Mouse (Mus musculus) layer of hippocampus, adult 18-20 months (tissue): ENCODE results near the gene Sgf29. TPM values are rescaled to one million over a fixed set of nuclear protein-coding genes. Genes with fewer than 3 reads are reported as not detected.
"Not testable (repeated sequence)": the region's sequence is repeated elsewhere in the genome, so short reads cannot be mapped to it uniquely, and the experiment has no call there.

Source experiments
- DNase-seq, 2 experiments: peaks; one replicate each; pipeline ENCODE4 v3.0.0; 2022; ENCODE audit warnings: low spot score in 2 of 2
- total RNA-seq, 2 experiments: library from RNA; stranded (reverse); gene quantifications; 2 replicates each; pipeline ENCODE4 v1.2.3; 2021

Sgf29 gene
- total RNA-seq, 2 experiments from 2014 or later, result 26.1 to 33.5 TPM

- DNase-seq, result no peak
Measured at GRCm38 (mm10) chr7:126678545-126679341, 29.6 kb downstream of the Sgf29 start.

DNA sequence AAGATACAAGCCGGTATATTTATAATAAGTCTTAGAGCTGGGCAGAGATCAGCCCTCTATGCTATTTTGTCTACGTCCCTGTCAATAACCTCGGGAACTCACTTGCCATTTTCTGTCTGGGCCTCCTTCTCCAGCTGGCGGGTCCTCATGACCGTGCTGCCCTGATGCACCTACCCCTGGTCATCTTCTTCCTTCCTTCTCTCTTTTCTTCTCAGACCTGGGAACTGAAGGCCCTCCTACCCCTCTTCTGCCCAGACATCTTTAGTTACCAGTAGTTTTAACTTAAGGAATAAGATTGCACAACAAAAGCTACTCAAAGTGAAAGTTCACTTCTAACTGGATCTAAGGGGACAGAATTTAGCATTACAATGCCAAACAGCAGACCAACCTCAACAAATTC is 30.6 kb downstream of the Sgf29 start:
- DNase-seq, result no peak

GRCm38 (mm10) chr7:126681221-126681620 is 32.1 kb downstream of the Sgf29 start:
- DNase-seq, result no peak

DNA sequence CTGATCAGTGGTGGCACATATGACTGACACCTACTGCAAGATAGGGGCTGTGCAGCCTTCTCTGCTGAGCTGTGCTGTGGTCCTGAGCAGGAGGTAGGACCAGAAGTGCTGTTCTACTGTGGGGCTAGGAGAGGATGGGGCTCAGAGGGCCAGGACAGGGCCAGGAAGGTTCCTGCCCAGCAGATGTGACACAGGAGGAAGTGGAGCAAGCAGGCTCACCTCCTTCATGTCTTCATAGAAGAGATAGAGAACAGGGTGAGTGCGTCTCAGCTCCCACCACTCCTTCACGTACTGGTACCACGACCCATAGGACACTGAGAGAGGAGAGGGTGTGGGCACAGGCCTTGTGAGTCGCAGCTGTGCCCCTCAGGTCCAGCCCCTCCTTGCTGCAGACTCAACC is 39.0 kb downstream of the Sgf29 start:
- DNase-seq, result not testable (repeated sequence)

GRCm38 (mm10) chr7:126689021-126689420 is 39.9 kb downstream of the Sgf29 start:
- DNase-seq, result no peak

DNA sequence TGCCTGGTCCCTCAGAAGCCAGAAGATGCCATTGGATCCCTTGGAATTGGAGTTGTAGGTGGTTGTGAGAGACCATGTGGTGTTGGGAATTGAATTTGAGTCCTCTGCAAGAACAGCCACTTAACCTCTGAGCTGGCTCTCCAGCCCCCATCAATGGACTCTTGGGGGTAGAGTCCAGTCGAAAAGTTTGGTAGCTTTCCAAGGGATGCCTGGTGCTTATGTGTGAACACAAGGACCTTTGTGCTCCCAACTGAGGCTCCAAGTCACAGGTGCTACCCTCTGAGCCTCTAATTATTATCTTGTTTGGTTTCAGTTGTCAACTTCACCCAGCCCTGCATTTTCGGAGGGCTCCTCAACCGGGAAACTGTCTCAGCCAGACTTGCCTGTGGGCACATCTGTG is 41.6 kb downstream of the Sgf29 start:
- no peak for DNase-seq

DNA sequence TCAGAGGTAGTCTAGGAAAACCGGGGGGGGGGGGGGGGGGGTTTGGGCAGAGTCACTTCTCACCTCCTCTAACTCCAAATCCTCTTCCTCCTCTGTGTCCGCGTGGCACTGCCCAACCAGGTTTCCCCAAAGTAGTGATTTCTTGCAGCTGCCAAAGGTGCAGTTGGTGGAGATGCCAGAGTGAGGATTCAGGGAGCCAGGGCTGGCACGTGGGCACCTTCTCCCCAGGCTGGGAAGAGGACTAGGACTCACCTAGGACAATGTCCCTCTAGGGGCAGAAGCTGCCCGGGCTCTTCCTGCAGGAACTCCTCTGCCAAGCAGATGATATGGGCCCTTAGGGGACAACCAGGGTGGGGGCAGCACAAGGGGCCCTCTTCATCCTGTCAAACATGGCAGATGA is 42.6 kb downstream of the Sgf29 start:
- no peak for DNase-seq

GRCm38 (mm10) chr7:126692426-126692825 is 43.3 kb downstream of the Sgf29 start:
- no peak for DNase-seq

DNA sequence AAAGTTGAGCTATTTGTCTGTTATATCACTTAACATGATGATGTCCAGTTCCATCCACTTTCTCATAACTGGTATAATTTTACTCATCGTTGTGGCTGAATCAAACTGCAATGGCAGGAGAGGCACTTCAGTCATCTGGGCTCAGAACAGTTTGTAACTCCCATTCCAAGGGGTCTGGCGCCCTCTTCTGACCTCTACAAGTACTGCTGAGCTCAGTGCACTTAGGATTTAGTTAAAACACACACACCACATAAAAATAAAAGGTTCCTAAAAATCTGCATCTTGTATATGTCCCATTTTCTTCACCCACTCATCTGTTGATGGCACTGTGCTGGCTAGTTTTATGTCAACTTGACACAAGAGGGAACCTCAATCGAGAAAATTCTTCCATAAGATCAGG is 44.1 kb downstream of the Sgf29 start:
- DNase-seq, result peak; percentile 64 to 90

- no peak for DNase-seq
Measured at GRCm38 (mm10) chr7:126693781-126694180, 44.7 kb downstream of the Sgf29 start.

- peak in 1 of 2 experiments; percentile 16 for DNase-seq
Measured at GRCm38 (mm10) chr7:126694441-126695051, 45.4 kb downstream of the Sgf29 start.

DNA sequence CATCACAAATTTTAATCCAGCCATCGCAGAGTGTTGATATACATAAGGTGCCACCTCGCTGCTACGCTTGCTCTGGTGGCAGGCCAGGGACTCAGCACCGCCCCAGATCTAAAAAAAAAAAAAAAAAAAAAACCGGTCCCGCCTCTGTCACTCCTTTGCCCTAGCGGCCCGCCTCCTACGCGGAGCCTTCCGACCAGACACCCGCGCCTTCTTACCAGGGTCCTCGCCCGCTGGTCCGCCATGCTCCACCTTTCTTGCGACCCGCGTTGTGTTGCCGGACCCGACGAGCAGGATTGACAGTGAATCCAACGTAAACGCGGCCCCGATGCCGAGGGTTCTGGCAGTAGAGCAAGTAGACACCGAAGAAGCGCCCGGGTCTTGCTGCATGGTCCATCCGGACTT is 46.1 kb downstream of the Sgf29 start, which contains the start of gene Bola2:
Bola2 (plus strand) TSS at position 192 of the 402 bp plus-strand sequence.
- DNase-seq, result no peak

DNA sequence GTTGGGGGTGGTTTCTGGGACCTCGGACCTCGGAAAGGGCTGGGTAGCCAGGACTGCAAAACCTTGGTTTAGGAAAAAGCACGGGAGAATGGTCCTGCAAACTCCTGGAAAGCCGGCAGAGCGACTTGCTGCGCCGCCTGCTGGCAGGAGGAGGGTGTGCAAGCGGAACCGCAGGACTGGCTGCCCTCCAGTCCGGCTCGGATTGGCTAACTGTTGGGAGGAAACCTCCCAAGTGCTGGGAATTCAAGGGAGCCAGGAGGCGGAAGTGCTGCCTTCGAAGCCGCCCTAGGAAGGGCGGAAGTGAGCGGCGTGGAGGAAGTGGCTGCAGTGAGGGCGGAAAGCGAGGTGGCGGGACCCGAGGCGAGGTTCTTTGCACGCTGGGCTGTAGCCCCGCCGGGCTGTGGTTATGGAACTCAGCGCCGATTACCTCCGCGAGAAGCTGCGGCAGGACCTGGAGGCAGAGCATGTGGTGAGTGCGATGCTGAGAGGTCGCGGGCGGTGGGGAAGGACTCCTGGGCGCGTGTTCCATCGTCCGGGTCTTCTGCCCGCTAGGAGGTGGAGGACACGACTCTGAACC is 46.6 kb downstream of the Sgf29 start, which contains the start of gene Slx1b:
Slx1b (minus strand) TSS at position 154 of the 577 bp plus-strand sequence.
- DNase-seq, result peak; percentile 95 to 97

DNA sequence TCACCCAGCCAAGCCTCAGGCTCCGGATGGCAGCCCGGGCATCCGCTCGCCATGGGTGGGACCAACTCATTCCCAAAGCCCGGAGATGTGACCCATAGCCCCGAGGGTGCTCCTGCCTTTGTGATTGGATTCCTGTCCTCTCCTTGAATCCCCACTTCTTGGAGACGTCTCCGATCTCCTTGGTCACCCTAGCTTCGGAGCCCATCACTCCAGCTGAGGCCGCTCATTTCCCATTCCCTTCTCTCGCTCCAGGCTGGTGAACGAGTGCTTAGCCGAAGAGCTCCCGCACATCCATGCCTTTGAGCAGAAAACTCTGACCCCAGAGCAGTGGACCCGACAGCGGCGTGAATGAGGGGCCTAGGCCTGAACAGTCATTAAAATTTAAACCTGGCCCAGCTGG is 47.2 kb downstream of the Sgf29 start:
- no peak for DNase-seq

GRCm38 (mm10) chr7:126696886-126697285 is 47.8 kb downstream of the Sgf29 start:
- no peak for DNase-seq

GRCm38 (mm10) chr7:126697838-126698237 is 48.7 kb downstream of the Sgf29 start:
- DNase-seq, result no peak

DNA sequence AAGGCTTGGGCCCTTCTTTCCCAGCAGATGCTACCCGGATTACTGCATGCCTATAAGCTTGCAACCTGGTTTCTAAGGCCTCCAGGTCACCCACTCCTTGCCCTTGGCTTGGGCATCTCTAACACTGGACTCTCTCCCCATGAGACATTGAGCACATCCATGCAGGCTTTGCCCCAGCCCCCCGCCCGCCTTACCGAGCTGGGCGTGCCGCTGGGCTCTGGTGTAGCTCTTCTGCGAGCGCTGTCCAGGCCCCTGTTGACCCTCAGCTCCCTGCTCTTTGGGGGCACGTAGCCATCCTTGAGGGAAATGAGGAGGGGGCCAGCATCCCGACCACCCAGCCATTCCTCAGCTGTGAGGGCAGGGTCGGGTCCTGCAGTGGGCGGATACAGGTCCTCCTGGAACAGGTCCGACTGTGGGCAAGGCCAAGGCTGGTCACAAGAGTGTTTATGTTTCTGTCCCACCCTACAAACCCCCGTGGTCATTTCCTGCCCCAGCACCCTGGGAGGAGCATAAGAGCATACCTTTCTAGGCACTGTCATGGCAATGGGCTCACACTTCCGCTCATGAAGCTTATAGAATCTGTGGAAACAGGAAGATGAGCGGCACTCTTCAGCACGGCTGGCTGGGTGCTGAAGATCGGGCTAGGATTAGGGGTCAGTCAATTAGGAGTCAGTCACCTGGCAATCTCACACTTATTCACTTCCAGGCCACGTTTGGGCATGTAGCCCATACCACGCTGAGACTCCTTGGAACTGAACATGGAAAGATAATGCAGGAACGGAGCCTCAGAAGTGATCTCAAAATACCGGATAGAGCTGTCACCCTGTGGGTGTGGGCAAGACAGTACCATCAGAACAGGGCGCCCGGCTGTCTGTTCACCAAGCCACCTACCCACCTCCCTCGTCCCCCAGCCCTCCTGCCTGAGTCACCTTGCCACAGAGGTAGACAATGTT is 51.2 kb downstream of the Sgf29 start:
- DNase-seq, result no peak

- peak; percentile 85 to 96 for DNase-seq
Measured at GRCm38 (mm10) chr7:126701070-126701469, 52.0 kb downstream of the Sgf29 start.

GRCm38 (mm10) chr7:126701559-126702357 is 52.6 kb downstream of the Sgf29 start:
- no peak for DNase-seq

- DNase-seq, result no peak
Measured at GRCm38 (mm10) chr7:126702358-126702757, 53.2 kb downstream of the Sgf29 start.
